Mouse (Mus musculus) E14TG2a.4 (cell line): ENCODE data around the gene Gm17087.

ENCODE experiments used
- CTCF ChIP-seq: conservative IDR thresholded peaks from 2 replicates; pipeline ENCODE4 v1.5.1; 2014; ENCODE audit warnings: low read length
- NANOG ChIP-seq: IDR thresholded peaks from 2 replicates; pipeline ENCODE4 v1.6.1; 2014; ENCODE audit warnings: borderline replicate concordance, low read length, mixed read lengths
- POU5F1 ChIP-seq: IDR thresholded peaks from 2 replicates; pipeline ENCODE4 v1.6.1; 2014; ENCODE audit warnings: low read length, borderline replicate concordance

- no peak for TF ChIP-seq CTCF
- no peak for TF ChIP-seq POU5F1
- no peak for TF ChIP-seq NANOG
These were observed 15.1 kb downstream of the Gm17087 start for GRCm38 (mm10) chr17:8551641-8552040.
